Mouse (Mus musculus) cerebellum, postnatal 4 days (tissue): Measurements from ENCODE around the gene Xk.
"Not testable (repeated sequence)": the region's sequence is repeated elsewhere in the genome, so short reads cannot be mapped to it uniquely, and the experiment has no call there.

ENCODE experiments used
- DNase-seq, 2 experiments: peaks; one replicate each; pipeline ENCODE4 v3.0.0; 2022; ENCODE audit warnings: low spot score in 2 of 2, mixed read lengths in 1 of 2

The Xk gene

DNA sequence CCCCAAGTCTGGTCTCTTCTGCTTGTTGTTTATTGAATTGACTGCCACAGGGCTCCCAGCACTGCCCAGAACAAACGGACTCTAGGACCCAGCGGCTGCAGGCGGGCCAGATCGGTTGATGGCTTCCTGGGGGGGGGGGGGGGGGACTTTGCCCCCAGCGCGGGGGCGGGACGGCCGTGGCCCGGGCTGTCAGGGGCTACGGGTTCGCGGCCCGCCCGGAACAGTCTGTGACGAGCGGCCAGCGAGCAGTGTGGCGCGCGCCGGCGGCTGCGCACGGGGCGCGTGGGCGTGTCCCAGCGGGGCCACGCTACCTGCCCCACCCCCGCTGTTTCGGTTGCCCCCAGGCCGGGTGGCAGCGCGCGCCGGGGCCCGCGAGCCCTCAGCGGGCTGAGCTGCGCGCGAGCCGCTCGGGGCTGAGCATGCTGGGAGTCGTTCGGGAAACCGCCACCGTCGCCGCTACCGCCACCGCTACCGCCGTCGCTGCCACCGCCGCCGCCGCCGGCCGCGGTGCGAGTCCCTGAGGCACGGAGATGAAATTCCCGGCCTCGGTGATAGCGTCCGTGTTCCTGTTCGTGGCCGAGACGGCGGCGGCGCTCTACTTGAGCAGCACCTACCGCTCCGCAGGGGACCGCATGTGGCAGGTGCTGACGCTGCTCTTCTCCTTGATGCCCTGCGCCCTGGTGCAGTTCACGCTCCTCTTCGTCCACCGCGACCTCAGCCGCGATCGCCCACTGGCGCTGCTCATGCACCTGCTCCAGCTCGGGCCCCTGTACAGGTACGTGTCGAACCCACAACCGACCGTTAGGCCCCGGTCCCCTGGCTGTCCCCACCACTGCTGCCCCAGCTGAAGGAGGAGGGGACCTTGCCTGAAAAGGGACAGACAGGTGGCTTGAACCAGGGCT, at the start of gene Xk:
TSS of gene Xk (plus strand) at position 297 of the 902 bp plus-strand sequence.
- peak in 1 of 2 experiments; percentile 14 for DNase-seq

- DNase-seq, result no peak
Observed at GRCm38 (mm10) chrX:9227105-9227504, 45.5 kb upstream of the Xk start.

GRCm38 (mm10) chrX:9240737-9241591, 31.6 kb upstream of the Xk start:
- no peak for DNase-seq

DNA sequence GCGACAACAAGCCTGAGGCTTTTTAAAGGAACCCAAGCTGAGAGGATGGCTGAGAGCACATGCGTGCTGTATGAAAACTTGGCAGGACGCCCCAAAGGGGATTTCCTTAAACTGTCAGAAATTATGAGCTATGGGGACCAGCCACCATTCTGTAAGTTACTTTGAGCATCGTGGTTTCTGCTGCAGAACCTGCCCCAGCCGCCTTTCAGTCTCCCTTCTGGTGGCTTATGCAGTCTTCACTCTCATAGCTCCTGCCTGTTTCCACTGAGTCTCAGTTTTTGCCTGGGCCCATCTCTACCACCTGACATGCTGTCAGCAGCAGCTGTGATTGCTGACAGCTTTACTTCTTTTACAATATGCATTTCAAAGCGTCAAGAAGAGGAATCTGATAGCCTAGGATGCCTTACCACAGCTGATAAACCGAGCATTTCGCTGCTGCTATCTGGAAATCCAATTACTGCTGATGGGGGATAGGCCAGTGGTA, 29.1 kb upstream of the Xk start:
- DNase-seq, result no peak

DNA sequence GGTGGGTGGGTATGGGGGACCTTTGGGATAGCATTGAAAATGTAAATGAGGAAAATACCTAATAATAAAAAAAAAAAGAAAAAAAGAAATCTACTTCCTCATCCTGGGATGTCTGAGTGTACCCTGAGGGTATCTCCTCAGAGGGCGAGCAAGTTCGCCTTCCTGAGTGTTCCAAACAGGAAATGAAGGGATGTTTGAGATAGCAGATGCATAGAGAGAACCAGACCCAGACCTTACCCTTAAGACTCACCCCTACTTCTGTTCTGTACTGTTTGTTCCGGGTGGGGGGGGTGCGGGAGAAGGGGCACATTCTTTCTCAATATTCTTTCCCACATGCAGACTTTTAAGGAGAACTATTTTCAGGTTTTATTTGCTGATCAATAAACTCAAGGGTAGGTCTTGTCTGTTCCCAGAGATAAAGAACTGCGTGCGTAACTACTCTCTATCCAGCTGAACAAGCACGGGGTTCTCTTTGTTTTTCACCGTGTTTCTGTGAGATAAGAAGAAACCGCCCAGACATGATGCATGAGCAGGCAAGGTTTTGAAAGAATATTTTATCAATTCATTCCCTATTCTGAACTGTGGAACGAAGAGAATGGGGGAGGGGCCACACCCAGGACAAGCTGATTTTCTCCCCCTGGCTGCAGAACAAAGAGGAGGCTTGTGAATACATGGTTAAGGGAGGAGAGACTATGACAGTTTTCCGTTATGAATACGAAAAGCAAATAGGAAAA, 27.8 kb upstream of the Xk start:
- no peak for DNase-seq

GRCm38 (mm10) chrX:9248911-9249310, 23.6 kb upstream of the Xk start:
- no peak for DNase-seq

GRCm38 (mm10) chrX:9253990-9254389, 18.6 kb upstream of the Xk start:
- DNase-seq, result no peak

DNA sequence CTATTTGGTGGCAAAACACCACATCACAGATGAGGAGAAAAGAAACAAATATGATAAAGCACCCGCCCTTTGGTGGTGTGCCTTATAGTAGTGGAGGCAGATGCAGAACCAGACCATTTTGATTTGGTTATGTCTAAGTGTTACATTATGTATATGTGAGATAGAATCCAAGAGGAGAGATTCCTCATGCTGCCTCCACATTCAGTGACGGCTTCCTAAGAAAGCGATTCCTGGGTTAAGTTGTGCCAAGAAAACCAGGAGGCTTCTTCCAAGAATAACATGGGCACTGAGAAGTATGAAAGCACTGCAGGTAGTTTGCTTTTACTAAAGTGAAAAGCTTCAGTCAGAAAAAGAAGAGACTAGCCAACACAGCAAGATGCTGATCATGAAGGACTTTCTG, 17.7 kb upstream of the Xk start:
- DNase-seq, result no peak

DNA sequence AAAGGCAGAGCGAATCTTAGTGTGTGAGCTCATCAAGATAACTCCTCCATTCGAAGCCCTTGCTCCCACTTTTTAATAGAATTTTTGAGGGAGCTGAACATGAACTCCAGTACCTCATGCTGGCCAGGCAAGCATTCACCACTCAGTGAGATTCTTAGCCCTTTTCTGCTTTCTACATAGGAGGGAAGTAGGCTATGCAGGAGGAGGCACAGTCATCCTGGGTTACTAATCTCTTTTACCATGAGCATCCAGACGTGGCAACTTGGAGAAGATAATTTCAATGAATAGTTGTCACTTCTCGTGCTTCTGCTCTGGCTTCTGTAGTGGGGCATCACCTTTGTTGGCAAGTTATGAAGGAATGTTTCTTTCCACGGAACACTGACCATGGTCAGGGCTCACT, 15.8 kb upstream of the Xk start, which contains the start of gene Gm14862:
TSS of gene Gm14862 (minus strand) at position 134 of the 400 bp plus-strand sequence.
- no peak for DNase-seq

DNA sequence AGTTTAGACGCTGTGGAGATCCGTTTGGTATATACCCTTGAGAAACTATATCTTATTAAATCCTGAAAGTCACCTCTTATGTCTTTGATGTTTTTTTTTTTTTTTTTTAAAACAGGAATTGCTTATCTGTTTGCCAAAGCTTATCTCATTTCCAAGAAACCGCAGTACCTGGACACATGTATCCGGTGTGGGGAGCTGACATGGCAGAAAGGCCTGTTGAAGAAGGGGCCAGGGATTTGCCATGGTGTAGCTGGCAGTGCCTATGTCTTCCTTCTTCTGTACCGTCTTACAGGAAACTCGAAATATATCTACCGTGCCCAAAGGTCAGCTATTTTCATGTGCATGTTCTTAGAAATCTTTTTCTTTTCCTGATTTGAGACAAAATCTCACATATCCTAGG, 14.7 kb upstream of the Xk start:
- no peak for DNase-seq

GRCm38 (mm10) chrX:9259267-9259666, 13.3 kb upstream of the Xk start:
- DNase-seq, result no peak

DNA sequence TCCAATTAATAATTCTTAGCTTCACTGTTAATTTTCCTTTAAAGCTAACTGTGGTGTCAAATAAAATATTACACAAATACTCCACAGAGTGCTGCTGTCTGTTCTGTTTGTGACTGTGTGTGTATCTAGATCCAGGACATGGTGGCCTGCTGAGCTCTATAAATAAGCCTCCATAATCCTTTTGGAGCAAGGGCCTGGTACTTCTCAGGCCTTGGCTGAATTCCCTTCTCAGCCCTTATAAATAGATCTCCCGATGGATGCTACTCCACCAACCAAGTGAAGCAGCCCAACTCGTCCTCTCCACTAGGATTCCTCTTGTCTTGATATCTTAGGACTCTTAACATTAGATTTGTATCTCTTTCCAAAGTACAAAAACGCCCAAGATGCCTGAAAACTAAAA, 1.4 kb upstream of the Xk start:
- DNase-seq, result no peak

GRCm38 (mm10) chrX:9271947-9272459, 553 bp upstream of the Xk start:
- DNase-seq, result no peak

DNA sequence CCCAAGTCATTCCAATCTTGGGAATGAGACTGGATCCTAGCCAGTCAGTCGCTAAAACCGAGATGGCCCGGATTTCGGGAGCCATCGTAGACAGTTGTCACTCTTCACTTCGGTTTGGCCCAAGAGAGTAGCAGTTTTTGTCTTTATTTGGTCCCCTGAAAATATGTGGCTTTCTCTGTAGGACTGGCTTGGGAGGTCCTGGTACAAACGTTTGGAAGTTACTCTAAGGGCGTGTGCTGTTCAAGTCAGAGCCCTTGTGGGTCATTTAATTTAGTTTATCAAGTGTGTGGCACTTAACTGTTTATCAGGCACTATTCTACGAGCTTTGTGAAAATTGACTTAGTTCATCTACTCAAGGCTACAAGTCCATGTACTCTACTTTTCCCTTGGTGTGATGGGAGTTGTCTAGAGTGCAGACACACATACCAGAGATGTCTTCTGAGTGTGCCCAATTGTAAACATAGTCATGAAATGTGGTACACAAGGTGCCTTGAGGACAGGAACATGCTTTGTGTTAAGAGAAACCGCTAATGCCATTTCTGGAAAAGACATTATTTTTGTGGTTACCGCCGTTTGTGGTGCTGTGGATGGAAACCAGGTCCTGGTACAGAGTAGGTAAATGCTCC, 934 bp downstream of the Xk start:
- DNase-seq, result no peak

DNA sequence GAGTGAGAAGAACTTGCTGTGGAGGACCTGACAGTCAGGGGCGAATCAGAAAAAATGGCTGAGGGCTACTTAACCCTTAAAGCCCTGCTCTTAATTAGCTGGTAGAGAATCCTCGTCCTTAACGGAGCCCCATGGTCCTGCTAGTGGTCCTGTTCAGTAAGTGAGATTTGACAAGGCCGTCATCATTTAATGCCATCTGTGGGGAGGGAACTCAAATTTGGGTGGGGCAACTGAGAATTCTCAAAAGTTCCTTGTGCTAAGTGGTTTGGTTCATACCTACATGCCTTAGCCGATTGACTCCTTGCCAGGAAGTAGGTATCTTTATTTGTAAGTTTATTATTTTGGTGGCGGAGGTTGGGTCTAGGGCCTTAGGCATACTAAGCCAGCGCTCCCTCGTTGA, 1.8 kb downstream of the Xk start:
- no peak for DNase-seq

- DNase-seq, result not testable (repeated sequence)
Observed at GRCm38 (mm10) chrX:9283464-9283863, 10.9 kb downstream of the Xk start, which contains the start of gene H2al1m. TSS of gene H2al1m (plus strand) at chrX:9283764.

DNA sequence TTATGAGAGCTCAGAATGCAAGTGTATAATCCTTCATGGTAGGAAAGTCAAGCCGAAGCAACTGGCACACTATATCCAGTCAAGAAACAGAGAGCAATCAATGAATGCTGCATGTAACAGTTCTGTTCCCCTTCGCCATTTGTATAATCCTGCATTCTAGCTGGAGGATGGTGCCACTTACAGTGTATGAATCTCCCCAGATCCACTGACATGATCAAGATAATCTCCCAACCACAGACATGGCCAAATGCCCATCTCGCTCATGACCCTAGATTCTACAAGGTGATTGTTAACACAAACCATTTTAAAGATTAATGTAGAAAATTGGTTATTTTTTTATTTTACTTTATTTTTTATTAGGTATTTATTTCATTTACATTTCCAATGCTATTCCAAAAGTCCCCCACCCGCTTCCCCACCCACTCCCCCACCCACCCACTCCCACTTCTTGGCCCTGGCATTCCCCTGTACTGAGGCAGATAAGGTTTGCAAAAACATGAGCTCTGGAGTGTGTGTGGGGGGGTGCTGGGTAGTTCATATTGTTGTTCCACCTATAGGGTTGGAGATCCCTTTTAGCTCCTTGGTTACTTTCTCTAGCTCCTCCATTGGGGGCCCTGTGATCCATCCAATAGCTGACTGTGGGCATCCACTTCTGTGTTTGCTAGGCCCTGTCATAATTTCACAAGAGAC, 20.7 kb downstream of the Xk start:
- DNase-seq, result not testable (repeated sequence)

GRCm38 (mm10) chrX:9298413-9298864, 25.9 kb downstream of the Xk start:
- DNase-seq, result no peak

DNA sequence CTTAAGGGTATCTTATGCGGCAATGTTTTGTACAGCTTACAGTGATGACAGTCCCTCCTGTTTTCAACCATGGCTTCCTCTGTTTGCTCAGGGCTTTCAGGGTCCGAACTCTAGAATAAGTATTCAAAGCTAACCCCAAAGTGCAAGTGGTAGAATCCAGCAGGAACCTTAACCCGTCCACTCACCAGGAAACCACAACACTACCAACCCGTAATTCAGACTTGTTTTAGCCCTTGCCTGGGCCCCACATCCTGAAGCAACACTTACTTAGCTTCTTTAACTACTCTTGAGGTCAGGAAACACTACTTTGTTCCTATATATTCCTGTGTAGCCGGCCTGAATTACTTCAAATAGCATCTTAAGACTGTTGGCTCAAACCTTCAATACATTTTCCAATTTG, 30.2 kb downstream of the Xk start:
- DNase-seq, result no peak

GRCm38 (mm10) chrX:9303455-9303854, 30.9 kb downstream of the Xk start:
- no peak for DNase-seq
